Mouse (Mus musculus) MEL (cell line): ENCODE results near the gene G3bp2.

Experiments
- CTCF ChIP-seq, 3 experiments: IDR thresholded peaks in 2 of 3; conservative IDR thresholded peaks in 1 of 3; 2 replicates each; pipeline ENCODE4 v1.5.1; 2011 to 2012; ENCODE audit warnings: low read length in 3 of 3, low read depth in 2 of 3, mild to moderate bottlenecking in 2 of 3, improper control_type of control experiment in 1 of 3, inconsistent platforms in 1 of 3, mixed read lengths in 1 of 3, moderate library complexity in 1 of 3; ENCODE audit not compliant: control insufficient read depth in 1 of 3, insufficient read depth in 1 of 3, poor library complexity in 1 of 3, severe bottlenecking in 1 of 3
- EP300 ChIP-seq, 2 experiments: IDR thresholded peaks; 2 replicates each; pipeline ENCODE4 v1.6.1; 2011; ENCODE audit warnings: improper control_type of control experiment in 2 of 2, low read length in 2 of 2, low read depth in 1 of 2, mild to moderate bottlenecking in 1 of 2
- GATA1 ChIP-seq: IDR thresholded peaks from 2 replicates; pipeline ENCODE4 v1.6.1; 2011; ENCODE audit warnings: low read depth, low read length, improper control_type of control experiment
- HCFC1 ChIP-seq: IDR thresholded peaks from 2 replicates; pipeline ENCODE4 v1.6.1; 2012; ENCODE audit warnings: low read depth, mild to moderate bottlenecking, inconsistent platforms, low read length, improper control_type of control experiment, moderate library complexity
- MAX ChIP-seq: IDR thresholded peaks from 2 replicates; pipeline ENCODE4 v1.6.1; 2011; ENCODE audit warnings: low read length, improper control_type of control experiment
- POLR2A ChIP-seq, 2 experiments: IDR thresholded peaks; 2 replicates each; pipeline ENCODE4 v1.6.1; 2011 to 2012; ENCODE audit warnings: low read length in 2 of 2, mild to moderate bottlenecking in 2 of 2, control low read depth in 1 of 2, improper control_type of control experiment in 1 of 2, low read depth in 1 of 2, moderate library complexity in 1 of 2; ENCODE audit not compliant: control insufficient read depth in 1 of 2, insufficient read depth in 1 of 2, poor library complexity in 1 of 2
- TAL1 ChIP-seq: IDR thresholded peaks from 2 replicates; pipeline ENCODE4 v1.6.1; 2012; ENCODE audit warnings: mild to moderate bottlenecking, inconsistent platforms, low read length, moderate library complexity, mixed read lengths
- ZNF384 ChIP-seq: IDR thresholded peaks from 2 replicates; pipeline ENCODE4 v1.6.1; 2012; ENCODE audit warnings: low read depth, mild to moderate bottlenecking, inconsistent platforms, low read length, improper control_type of control experiment

DNA sequence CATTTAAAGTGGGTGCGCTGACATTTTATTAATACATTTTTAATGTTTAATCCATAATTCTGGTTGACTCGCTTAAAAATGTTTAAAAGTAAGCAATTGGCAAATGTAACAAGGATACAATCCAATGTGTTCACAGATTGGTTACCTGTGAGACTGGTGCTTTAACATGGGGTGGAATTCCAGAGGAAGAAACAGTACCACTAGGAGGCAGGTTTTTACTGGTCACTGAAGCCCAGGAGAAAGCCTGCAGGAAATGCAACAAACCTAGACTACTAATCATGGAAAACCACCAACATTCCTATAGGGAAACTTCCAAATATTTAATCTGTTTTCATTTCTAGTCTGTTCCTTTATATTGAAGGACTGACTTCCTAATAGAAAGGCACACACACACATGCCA lies 20.3 kb downstream of the G3bp2 start:
- TF ChIP-seq TAL1 (no peak), GATA1 (no peak), MAX (no peak), CTCF (IDR thresholded peaks at IDR 0.05 in 2 of 3, conservative IDR thresholded peaks at IDR 0.05 in 1 of 3; ENCODE audit: control insufficient read depth in 1 of 3, insufficient read depth in 1 of 3, low read depth in 2 of 3, low read length in 3 of 3, poor library complexity in 1 of 3, severe bottlenecking in 1 of 3) (no peak), ZNF384 (no peak), POLR2A (IDR thresholded peaks at IDR 0.05; ENCODE audit: control insufficient read depth in 1 of 2, insufficient read depth in 1 of 2, low read depth in 1 of 2, low read length in 2 of 2, poor library complexity in 1 of 2) (no peak), EP300 (IDR thresholded peaks at IDR 0.05; ENCODE audit: low read depth in 1 of 2, low read length in 2 of 2) (no peak), HCFC1 (no peak)
